Mouse (Mus musculus) stomach, embryonic 16.5 days (tissue): ENCODE measurements around the gene Hspe1. TPM values are rescaled to one million over a fixed set of nuclear protein-coding genes. Genes with fewer than 3 reads are reported as not detected.

Source experiments
- ATAC-seq: fragments of 200-750 bp; cut with Nextera tagmentation; 2 replicates; pipeline ENCODE4 v1.8.0; 2017; ENCODE audit warnings: moderate number of reproducible peaks, moderate TSS enrichment; ENCODE audit not compliant: insufficient read depth, low FRiP score
- H3K27ac ChIP-seq: fragments of 300-500 bp; sonication (generic); 2 replicates; pipeline ENCODE4 v1.5.1; 2014; ENCODE audit warnings: low read length
- H3K27me3 ChIP-seq: fragments of 300-500 bp; sonication (generic); 2 replicates; pipeline ENCODE4 v1.6.1; 2014; ENCODE audit warnings: low read length, control low read depth, mixed read lengths; ENCODE audit not compliant: control insufficient read depth, insufficient read depth
- H3K36me3 ChIP-seq: fragments of 300-500 bp; sonication (generic); 2 replicates; pipeline ENCODE4 v1.6.1; 2014; ENCODE audit warnings: low read length; ENCODE audit not compliant: control insufficient read depth, insufficient read depth
- H3K4me1 ChIP-seq: fragments of 300-500 bp; sonication (generic); 2 replicates; pipeline ENCODE4 v1.6.1; 2014; ENCODE audit warnings: low read length, control low read depth, mixed read lengths; ENCODE audit not compliant: control insufficient read depth, insufficient read depth
- H3K4me2 ChIP-seq: fragments of 300-500 bp; sonication (generic); 2 replicates; pipeline ENCODE4 v1.6.1; 2014; ENCODE audit warnings: low read depth, low read length, mixed read lengths
- H3K4me3 ChIP-seq: fragments of 300-500 bp; sonication (generic); replicated peaks from 2 replicates; pipeline ENCODE4 v1.5.1; 2014; ENCODE audit warnings: mild to moderate bottlenecking, low read length
- H3K9ac ChIP-seq: fragments of 300-500 bp; sonication (generic); 2 replicates; pipeline ENCODE4 v1.6.1; 2014; ENCODE audit warnings: low read length
- H3K9me3 ChIP-seq: fragments of 300-500 bp; sonication (generic); replicated peaks from 2 replicates; pipeline ENCODE4 v1.6.1; 2016; ENCODE audit warnings: low read length, control low read depth; ENCODE audit not compliant: control insufficient read depth
- WGBS: fragments of 180-500 bp; shearing (Covaris S2); extraction: QIAGEN DNeasy Blood & Tissue Kit; methylation state at CpG from one replicate; pipeline ENCODE4 v1.1.7; 2014; 5-methylcytosine and 5-hydroxymethylcytosine counted together
- polyA plus RNA-seq: library from polyadenylated mRNA; unstranded; fragments of >200 nt; fragmentation: Nextera tagmentation; extraction: Ambion mirVana; gene quantifications from 2 replicates; pipeline ENCODE4 v1.2.1, GENCODE M21; 2015

The Hspe1 gene
- polyA plus RNA-seq, 1 experiment from 2014 or later = 480 TPM

GRCm38 (mm10) chr1:55076395-55076743 lies 11.6 kb upstream of the Hspe1 start:
- H3K36me3 ChIP-seq = peaks cover 15% of the 10 kb centered on the region
- ATAC-seq = no peak

GRCm38 (mm10) chr1:55076849-55077516 lies 10.9 kb upstream of the Hspe1 start:
- Histone ChIP-seq H3K9ac (no peak overlapping the region), H3K27ac (no peak overlapping the region), H3K4me3 (no peak overlapping the region), H3K27me3 (no peaks in the 10 kb centered on the region), H3K4me1 (no peaks in the 10 kb centered on the region), H3K4me2 (no peak overlapping the region), H3K9me3 (no peaks in the 10 kb centered on the region), H3K36me3 (peaks cover 18% of the 10 kb centered on the region)
- WGBS = 87% methylated on average over 2 of the region's 2 CpGs
- ATAC-seq = no peak

More at GRCm38 (mm10) chr1:55076395-55076743, 11.6 kb upstream of the Hspe1 start:
- Histone ChIP-seq H3K9me3 (no peaks in the 10 kb centered on the region), H3K4me3 (no peak overlapping the region), H3K27me3 (no peaks in the 10 kb centered on the region), H3K4me1 (no peaks in the 10 kb centered on the region), H3K4me2 (no peak overlapping the region), H3K9ac (no peak overlapping the region), H3K27ac (no peak overlapping the region)

- H3K36me3 ChIP-seq = peaks cover 39% of the 10 kb centered on the region
- no peak overlapping the region for H3K4me2 ChIP-seq
Observed at GRCm38 (mm10) chr1:55079677-55080076, 8.3 kb upstream of the Hspe1 start.

GRCm38 (mm10) chr1:55082106-55082505 lies 5.8 kb upstream of the Hspe1 start:
- H3K9me3 ChIP-seq = no peaks in the 10 kb centered on the region
- H3K36me3 ChIP-seq = peaks cover 50% of the 10 kb centered on the region
- no peaks in the 10 kb centered on the region for H3K27me3 ChIP-seq
- no peak overlapping the region for H3K27ac ChIP-seq
- H3K4me2 ChIP-seq = no peak overlapping the region
- 77% methylated on average over 1 of the region's 1 CpGs for WGBS
- H3K4me3 ChIP-seq = no peak overlapping the region
- ATAC-seq = no peak
- H3K4me1 ChIP-seq = peaks cover 21% of the 10 kb centered on the region
- H3K9ac ChIP-seq = no peak overlapping the region

More at GRCm38 (mm10) chr1:55079677-55080076, 8.3 kb upstream of the Hspe1 start:
- no peak overlapping the region for H3K27ac ChIP-seq
- 93% methylated on average over 4 of the region's 4 CpGs for WGBS
- no peaks in the 10 kb centered on the region for H3K9me3 ChIP-seq
- 0 out of 2 replicates have a peak, but pooled peaks cover 4% of the 10 kb centered on the region for H3K4me1 ChIP-seq
- H3K9ac ChIP-seq = no peak overlapping the region
- H3K4me3 ChIP-seq = no peak overlapping the region
- no peaks in the 10 kb centered on the region for H3K27me3 ChIP-seq
- no peak for ATAC-seq

DNA sequence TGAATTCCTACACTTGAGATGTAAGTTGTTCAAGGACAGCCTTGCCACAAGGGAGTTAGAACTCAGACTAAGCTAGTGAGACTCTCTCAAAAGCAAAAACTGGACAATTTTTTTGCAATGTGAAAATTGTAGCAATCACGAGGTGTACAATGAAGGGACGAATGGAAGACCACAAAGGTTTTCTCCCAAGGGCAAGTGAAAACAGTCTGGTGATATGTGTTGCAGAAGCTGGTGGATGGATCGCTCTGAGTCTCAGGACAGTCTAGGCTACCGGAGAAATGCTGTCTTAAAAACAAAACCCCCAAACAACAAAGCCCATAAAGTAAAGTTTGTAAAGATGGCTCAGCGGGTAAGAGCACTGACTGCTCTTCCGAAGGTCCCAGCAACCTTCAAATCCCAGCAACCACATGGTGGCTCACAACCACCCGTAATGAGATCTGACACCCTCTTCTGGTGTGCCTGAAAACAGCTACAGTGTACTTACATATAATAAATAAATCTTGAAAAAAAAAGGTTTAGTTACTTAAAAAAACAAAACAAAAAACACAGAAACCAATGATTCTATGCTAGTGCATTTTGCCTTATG lies 2.1 kb upstream of the Hspe1 start:
- H3K36me3 ChIP-seq = peaks cover 38% of the 10 kb centered on the region
- peak overlapping the region; percentile 42 for H3K9ac ChIP-seq
- H3K27ac ChIP-seq = no peak overlapping the region
- H3K4me2 ChIP-seq = peak overlapping the region; percentile 78
- H3K4me1 ChIP-seq = peaks cover 28% of the 10 kb centered on the region
- peak overlapping the region; percentile 96 for H3K4me3 ChIP-seq
- ATAC-seq = no peak
- no peaks in the 10 kb centered on the region for H3K9me3 ChIP-seq
- H3K27me3 ChIP-seq = no peaks in the 10 kb centered on the region
- WGBS = 51% methylated on average over 7 of the region's 7 CpGs

GRCm38 (mm10) chr1:55086868-55087400 lies 998 bp upstream of the Hspe1 start:
- Histone ChIP-seq H3K27ac (peak overlapping the region; percentile 98), H3K36me3 (peaks cover 36% of the 10 kb centered on the region), H3K9me3 (no peaks in the 10 kb centered on the region), H3K4me1 (peaks cover 28% of the 10 kb centered on the region), H3K4me3 (peak overlapping the region; percentile 96), H3K27me3 (no peaks in the 10 kb centered on the region), H3K9ac (peak overlapping the region; percentile 98), H3K4me2 (peak overlapping the region; percentile 78)
- ATAC-seq = no peak
- under 1% methylated on average over 13 of the region's 13 CpGs for WGBS

DNA sequence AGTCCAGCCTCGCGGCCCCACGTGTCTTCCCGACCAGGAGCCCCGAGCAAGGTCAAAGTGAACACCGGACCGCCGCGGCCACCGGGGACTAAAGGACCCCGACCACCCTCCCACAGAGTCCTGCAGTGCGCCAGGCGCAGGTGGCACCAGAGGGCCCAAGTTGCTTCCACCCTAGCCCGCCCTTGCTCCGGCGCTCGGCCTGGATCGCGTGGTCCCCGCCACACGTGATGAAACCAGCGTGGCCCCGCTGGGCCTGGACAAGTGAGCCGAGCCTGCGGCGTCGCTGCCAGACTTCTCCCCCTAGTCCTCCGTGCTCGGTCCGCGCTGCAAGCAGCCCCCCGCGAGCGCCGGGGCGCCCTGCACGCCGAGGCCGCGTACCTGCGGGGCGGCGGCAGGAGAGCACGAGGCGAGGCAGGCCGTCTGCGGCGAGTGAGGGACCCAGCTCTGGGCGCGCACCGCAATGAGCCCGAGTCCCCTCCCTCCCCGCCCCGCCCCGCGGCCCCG lies 479 bp upstream of the Hspe1 start:
- no peaks in the 10 kb centered on the region for H3K27me3 ChIP-seq
- H3K4me3 ChIP-seq = peak overlapping the region; percentile 96
- WGBS = under 1% methylated on average over 57 of the region's 57 CpGs
- peak overlapping the region; percentile 98 for H3K9ac ChIP-seq
- peaks cover 28% of the 10 kb centered on the region for H3K4me1 ChIP-seq
- H3K27ac ChIP-seq = peak overlapping the region; percentile 98
- peak; percentile 27; the same call in 1 of the 2 replicates for ATAC-seq
- no peaks in the 10 kb centered on the region for H3K9me3 ChIP-seq
- H3K4me2 ChIP-seq = peak overlapping the region; percentile 78
- H3K36me3 ChIP-seq = peaks cover 31% of the 10 kb centered on the region

GRCm38 (mm10) chr1:55088611-55089497 lies 922 bp downstream of the Hspe1 start:
- H3K36me3 ChIP-seq = peaks cover 18% of the 10 kb centered on the region
- peak overlapping the region; percentile 98 for H3K27ac ChIP-seq
- peak overlapping the region; percentile 96 for H3K4me3 ChIP-seq
- peaks cover 28% of the 10 kb centered on the region for H3K4me1 ChIP-seq
- H3K4me2 ChIP-seq = peak overlapping the region; percentile 86
- 5% methylated on average over 16 of the region's 16 CpGs for WGBS
- no peaks in the 10 kb centered on the region for H3K9me3 ChIP-seq
- no peaks in the 10 kb centered on the region for H3K27me3 ChIP-seq
- H3K9ac ChIP-seq = peak overlapping the region; percentile 98
- no peak for ATAC-seq
